Mouse (Mus musculus) kidney, adult 9 months (tissue): ENCODE measurements around the gene Gm45785.
"Not testable (repeated sequence)": the region's sequence is repeated elsewhere in the genome, so short reads cannot be mapped to it uniquely, and the experiment has no call there.

Experiments
- DNase-seq: peaks from one replicate; pipeline ENCODE4 v3.0.0; 2022

Gene Gm45785

DNA sequence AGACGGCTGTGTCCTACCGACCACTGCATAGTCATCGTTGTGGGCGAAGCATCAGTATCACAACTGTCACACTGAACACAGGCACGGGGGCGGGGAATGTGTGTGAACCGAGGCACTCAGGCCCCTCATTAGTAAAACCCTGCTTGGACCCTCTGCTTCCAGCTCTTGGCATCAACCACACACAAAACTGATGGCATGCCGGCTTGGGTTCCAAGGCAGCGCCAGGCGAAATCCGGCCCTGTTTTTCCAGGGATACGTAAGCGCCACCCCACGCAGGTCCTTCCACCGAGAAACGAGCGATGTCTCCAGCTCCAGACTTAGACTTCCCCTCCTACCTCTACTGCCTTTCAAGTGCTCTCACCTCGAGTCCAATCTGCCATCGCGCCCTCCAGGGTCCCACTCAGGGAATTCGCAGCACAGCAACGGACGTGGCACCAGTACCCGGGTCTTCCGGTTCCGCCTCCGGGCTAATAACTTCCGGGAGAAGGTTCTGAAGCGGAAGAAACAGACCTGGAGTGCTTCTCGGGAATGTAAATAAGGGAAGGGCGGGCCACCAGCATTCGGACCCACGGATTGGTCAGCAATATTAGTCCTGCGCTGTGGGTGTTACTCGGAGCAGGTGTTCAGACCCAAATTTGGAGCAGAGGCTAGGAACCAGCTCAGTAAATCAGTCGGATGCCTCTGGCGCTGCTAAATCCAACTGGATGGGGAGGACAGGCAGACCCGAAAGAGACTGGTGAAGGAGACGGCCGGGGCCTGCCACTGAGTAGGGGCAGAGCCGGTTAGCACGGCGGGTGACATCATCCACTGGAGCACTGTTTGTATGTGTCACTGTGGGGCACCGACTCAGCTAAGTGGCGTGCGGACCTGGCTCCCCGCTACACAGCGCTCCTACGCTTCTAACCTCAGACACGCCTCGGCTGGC lies at the start of gene Gm45785:
Gene Gm45785 (minus strand): TSS at position 472 of the 925 bp plus-strand sequence.
- peak; percentile 95 for DNase-seq

DNA sequence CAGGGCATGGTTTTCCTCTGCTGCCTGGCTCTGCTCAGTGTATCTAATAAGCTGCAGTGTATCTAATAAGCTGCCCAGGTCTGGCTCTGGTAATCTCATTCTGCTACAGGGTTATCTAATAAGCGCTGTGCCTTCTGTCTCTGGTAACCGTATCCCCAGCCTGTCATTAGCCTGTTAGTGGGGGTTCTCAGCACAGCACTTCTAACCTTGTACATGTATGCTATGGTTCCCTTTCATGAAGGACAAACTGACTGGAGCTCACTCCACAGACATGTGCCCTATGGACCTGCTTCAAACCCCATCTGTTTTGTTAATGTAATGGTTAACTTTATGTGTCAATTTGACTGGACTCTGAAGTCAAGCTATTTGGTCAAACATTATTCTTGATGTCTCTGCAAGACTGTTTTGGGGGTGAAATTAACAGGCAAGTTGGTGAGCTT lies 49.5 kb upstream of the Gm45785 start:
- DNase-seq = peak; percentile 88

DNA sequence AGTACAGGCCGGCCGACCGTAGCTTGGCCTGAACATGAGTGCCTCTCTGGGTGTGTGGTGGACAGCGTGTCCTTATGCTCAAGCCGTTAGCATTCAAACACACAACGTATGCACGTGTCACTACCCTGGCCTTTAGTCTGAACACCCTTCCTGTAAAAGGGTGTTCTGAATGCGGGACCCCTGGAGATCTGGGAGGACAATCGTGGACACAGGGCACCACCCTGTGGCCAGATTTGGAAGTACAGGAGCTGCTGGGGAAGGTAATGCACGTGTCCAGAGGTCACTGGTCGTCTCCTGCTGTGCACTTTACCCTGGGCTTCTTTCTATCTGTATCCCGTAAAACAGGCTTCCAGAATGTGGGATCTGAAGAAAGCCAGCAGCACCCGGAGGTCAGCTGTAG lies 47.1 kb upstream of the Gm45785 start:
- DNase-seq = peak; percentile 90

DNA sequence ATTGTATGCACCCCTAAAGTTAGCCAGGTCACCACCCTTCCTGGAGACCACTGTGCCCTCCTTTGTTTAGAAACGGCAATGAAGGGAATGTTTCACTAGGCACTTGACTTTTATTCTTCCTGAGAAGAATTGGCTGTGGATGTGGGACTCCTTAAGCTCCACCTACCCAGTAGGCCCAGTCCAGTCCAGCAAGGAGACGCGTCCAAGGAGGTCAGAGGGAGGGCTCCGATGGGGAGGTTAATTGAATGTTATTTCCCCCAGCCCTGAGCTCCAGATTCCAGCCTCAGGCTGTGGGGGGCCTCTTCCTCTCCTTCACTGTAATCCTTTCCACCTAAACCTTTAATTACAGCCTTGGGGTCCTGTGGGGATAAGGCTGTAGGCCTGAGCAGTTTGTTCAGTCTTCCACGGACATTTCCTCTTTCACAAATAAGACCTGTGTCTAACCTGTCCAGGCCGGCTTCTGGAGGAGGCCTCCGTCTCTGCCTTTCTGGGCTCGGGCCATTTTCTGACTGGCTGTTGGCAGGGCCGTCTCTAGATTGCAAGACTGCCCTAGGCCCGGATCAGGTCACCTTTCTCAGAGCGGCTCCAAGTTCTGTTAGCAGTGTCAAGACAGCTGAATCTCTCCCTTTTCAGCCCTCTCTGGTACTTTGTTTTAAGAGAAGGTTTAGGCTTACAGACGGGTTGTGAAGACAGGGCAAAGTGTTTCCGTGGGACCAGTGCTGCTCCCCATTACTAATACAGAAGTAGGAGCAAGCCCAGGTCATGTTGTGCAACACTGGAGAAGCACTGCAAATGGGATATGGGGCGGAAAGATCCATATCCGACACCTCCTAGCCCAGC lies 46.1 kb upstream of the Gm45785 start:
- DNase-seq = no peak

DNA sequence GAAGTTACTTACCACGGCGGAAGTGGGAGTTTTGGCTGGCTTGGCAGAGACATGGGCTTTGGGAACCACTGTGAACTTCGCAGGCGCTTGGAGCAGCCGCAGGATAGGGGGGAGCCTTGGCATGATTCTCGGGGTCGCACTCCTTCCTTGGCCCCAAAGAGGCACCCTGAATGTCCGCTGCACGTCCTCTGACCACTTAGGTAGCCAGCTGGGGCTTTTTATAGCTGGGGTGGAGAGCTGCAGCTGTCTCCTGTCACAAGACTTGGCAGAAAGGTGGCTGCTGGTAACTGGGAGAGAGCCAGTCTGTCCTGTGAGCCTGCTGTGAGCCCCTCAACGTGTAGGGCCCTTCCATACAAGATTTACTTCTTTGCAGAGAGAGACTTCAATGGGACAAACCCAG lies 44.1 kb upstream of the Gm45785 start, which contains the start of gene Cox8b:
Gene Cox8b (minus strand): TSS at position 227 of the 400 bp plus-strand sequence.
- DNase-seq = no peak

DNA sequence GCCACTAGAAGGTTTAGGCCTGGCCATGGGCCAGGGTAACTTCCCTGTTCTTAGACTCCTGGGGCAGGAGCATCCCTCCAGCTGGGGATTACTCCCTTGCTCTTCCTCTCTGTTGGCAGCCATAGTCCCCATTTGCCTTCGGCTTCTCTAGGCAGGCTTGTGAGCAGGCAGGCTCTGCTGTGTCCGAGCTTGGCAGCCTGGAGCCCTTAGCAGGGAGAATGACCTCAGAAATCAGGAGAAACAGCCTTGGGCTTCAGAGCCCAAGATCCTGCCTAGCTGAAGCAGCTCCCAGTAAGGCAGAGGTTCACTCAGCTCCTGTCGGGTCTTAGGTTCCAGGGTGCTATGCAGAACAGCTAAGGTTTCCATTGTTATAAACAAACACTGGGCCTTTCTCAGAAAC lies 43.0 kb upstream of the Gm45785 start:
- DNase-seq = no peak

DNA sequence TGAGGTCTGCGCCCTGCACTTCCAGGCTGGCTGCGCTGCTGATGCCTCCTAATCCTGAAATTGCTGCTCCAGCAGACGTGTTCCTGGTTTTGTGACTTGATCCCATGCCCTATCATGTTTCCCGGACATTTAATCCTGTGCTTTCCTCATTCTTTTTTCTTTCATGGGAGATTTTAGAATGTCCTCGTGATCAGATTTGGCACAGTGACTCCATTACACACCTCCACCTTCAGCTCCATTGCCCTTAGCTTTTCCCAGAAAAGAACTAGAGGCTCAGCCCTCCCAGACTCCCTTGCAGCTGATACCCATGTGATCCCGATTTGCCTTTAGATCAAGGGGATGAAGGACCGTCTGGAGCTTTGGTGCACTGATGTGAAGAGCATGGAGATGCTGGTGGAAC lies 41.7 kb upstream of the Gm45785 start:
- DNase-seq = no peak

DNA sequence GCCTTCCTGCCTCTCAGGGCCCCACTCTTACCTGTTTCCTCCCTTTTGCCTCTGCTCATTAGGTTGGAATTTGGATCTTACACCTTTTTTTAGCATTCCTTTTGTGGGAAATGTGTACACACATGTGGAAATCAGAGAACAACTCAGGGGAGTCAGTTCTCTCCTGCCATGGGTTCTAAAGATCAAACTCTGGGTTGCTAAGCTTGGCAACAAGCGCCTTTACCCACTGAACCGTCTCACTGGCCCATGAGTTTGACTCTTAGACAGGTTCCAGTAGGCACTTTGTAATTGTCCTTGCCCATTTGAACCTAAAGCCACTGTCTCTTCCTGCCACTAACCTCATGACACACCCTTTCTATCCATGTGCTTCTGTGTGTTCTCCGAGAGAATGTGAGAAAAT lies 38.5 kb upstream of the Gm45785 start:
- peak; percentile 58 for DNase-seq

DNA sequence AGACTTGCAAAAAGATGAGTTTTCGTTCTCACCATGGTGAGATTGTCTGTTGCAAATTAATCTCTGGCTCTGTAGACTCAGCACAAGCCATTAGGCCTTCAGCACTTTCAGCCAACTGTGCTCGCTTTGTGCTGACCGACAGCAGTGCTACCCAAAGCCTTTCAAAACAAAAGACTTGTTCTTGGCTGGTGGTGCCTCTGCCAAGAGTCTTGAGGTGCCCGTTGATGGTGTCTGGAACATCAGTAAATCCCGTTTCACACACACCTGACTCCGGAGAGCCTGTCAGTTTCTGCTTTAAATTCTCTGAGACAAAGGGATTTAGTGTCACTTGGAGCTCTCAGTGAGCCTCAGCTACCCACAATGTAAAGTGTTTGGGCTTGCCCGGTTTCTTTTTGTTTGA lies 37.9 kb upstream of the Gm45785 start:
- no peak for DNase-seq

DNA sequence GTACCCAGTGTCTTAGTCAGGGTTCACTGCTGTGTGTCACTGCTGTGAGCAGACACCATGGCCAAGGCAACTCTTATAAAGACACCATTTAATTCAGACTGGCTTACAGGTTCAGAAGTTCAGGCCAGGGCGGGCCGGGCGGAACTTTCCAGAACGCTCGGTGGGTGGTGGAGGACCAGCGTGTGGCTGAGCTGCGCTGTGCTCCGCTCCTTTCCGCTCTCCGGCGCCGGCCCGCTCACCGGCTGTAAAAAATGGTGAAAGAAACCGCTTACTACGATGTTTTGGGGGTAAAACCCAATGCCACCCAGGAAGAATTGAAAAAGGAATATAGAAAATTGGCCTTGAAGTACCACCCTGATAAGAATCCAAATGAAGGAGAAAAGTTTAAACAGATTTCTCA lies 34.5 kb upstream of the Gm45785 start:
- DNase-seq = not testable (repeated sequence)

DNA sequence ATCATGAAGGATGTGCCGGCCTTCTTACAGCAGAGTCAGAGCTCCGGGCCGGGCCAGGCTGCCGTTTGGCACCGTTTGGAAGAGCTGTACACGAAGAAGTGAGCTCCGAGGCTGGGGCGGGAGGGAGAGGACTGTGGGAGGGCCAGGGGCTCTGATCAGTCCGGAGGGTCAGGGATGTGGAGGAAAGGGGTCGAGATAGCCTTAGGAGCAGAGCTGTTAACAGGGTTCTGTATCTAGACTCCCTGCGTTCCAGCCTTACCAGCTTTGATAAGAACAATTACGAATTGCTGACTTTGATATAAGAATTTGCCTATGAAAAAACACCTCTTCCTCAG lies 26.3 kb upstream of the Gm45785 start:
- no peak for DNase-seq

DNA sequence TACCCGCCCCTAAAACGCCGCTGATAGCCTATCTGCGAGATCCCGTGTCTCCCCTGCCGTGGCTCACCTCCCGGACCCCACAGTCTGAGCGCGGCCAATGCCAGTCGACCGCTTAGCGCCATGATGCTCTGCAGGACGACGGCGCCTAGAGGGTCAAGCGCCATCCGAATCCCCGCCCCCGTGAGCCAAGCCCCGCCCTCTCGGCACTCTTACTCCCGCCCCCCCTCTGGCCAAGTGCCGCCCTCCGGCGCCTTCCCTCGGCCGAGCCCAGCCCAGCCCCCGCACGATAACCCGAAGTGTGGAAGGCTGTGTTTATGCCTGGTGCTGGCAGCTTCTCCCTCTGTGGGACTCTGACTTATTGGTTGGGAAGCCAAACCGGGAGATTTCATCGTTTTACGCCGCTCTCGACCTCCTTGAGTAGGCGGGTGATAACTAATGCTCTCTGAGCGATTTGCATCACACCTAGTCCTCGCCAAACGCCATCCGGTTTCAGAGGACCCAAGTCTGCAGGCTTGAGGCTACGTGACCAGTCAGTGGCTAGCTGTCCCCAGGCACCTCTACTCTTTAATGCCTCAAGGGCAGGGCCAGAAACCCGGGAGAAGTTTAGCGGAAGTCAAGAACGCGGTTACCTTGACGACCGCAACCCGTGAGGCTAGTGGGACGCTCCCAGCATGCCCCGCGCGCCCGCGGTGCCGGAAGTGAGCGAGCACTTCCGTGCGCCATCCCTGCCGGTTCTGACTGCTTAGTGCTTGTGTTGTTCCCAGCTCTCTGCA lies 25.8 kb upstream of the Gm45785 start, which contains the start of the genes Psmd13 and Sirt3:
Gene Psmd13 (plus strand): TSS at position 273 of the 773 bp plus-strand sequence.
Gene Sirt3 (minus strand): TSS at position 614 of the 773 bp plus-strand sequence.
- DNase-seq = peak; percentile 95

DNA sequence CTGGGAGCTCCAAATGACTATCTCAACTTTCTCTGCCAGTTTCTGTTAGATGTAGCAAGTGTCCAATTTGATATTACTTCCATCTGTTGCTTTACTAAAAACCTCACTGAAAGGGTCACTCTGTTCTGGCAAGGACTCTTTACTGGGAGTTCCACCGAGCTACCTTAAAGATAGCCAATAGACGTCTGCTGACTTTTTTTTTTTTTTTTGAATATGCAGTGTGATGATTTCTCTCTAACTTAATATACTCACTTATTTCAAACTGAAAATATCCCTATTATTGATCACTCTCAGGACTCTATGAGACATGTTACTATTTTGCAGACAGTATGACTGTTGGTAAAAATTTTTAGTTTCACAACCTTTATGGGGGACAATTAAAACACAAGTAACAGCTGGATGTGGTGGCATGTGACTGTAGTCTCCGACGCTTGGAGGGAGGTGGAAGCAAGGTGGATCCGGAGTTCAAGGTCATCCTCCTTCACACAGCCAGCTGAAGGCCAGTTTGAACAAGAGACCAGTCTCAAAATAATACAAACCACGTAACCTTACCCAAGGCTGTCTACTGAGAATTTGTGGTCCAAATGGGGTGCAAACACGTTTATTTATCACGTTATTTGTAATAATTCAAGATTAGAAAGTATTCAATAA lies 24.9 kb upstream of the Gm45785 start:
- peak; percentile 66 for DNase-seq

DNA sequence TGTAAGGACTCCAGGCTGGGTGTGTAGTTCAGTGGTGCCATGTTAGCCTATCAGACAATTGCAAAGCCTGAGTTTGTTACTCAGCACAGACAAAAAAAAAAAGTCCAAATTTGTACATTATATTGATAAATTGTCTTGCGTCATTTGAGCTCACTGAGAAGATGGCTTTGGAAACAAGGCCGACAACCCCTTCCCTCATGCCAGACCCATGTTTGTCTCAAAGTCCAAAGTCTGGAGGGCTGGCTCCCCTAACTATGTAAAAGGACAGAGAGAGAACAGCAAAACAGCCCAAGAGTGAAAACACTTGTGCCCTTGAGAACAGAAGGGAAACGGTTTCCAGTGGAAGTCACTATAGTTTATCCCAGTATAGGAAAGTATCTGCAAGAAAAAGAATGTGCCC lies 24.3 kb upstream of the Gm45785 start:
- DNase-seq = peak; percentile 83

DNA sequence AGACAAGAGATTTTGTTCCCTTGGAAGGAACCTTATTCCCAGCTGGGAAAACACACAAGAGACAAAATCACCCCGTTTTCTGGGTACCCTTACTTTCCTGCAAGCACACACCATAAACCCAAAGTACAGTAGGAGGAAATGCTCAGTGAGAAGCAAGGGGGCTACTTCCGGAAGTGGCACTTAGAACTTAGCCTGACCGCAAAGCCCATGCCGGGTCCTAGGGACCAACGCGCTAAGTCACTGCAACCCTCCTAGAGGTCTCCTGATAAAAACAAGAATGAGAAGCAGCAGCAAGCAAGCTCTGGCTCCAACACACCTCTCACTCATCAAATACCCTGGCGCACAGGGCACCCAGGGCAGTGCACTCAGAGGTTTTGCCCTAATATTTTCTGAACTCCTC lies 23.2 kb upstream of the Gm45785 start:
- DNase-seq = no peak

DNA sequence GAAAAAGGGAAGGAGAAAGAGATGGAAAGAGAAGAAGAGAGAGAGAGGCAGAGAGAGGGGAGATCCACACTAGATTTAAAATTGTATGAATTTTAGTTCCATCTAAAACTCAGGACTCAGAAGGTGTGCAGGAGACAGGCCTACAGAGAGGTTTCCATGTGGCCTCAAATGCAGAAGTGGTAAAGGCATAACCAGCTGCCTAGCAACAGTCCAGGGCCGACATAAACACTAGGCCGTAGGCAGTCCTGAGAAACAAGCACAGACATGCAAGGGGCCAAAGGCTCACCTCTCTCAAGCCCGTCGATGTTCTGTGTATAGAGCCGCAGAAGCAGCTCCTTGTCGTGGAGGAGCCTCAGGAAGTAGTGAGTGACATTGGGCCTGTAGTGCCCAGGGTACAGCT lies 21.2 kb upstream of the Gm45785 start:
- no peak for DNase-seq

DNA sequence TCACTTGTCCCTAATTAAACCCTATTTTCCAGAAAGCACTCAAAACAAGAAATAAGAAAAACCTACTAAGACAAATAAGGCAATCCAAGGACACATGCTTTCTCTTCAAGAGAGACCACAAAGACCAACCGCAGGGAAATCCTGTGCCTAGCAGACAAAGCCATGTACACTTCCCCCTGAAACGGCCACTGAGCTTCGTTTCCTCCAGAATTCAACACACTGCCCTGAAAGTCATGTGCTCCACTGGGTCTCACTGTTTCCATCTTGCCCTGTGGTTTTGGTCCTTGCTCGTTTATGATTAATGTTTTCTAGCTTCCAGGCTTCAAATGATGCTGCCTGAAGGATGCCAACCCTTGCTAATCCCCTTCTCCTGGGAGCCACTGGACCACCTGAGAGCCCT lies 18.1 kb upstream of the Gm45785 start:
- DNase-seq = no peak

DNA sequence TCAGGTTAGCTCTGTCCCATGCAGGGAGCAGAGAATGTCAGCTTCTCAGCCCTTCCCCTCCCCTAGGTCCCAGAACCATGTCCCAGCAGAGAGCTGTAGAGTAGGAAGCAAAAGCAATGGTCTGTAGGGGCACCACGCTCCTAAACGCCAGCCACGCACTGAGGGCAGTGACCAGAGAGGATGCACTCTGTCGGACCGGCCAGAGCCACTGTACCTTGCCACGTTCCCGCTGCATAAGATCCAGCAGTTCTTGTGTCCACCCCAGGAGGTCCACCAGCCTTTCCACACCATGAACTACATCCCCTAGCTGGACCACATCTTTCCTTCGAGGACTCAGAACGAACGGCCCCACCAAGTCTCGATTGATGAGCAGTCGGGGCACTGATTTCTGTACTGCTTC lies 8.6 kb upstream of the Gm45785 start:
- no peak for DNase-seq

DNA sequence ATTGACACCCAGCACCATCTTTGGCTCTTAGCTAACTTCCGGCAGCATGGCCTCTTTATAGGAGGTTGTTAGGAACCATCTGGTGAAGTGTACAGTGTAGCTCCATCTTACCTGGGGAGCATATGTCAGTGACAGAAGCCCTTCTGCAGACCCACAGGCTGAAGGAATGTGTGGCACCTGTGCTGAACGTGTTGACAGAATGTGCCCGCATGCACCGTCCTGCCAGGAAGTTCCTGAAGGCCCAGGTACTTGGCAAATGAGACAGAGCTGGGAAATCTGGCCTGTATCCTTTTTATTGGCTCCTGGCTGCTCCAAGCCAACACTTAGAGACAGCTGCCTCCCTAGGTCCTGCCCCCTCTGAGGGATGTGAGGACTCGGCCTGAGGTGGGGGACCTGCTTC lies 4.6 kb upstream of the Gm45785 start:
- no peak for DNase-seq

DNA sequence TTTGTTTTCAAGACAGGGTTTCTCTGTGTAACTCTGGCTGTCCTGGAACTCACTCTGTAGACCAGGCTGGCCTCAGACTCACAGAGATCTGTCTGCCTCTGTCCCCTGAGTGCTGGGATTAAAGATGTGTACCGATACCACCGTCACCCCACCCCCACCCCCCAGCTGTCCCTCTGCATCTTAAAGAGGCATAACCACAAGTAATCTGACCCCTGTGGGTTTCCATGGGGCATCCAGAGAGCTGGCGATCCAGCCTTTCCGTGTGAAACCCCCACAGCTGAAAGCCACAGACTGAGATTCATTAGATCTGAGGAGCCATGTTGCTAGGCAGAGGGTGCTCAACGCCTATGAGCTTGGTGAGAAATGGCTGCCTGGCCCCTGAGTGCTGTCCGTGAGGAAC lies 3.9 kb upstream of the Gm45785 start:
- no peak for DNase-seq

DNA sequence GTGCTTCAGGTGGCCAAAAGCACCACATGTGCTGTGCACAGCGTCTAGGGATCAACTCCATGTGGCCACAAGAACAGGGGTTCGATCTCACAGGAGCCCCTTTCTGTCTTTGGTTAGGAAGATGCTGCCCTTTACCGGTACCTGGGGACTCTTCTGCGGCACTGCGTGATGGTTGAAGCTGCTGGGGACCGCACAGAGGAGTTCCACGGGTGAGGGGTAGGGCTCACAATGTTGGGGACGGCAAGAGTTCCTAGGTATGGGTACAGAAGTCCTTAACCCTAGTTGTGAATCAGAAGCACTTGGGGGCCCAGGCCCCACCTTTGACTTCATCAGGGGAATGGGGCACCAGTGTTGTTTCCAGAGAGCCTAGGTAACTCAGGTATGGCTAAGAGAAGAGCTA lies 2.6 kb upstream of the Gm45785 start:
- no peak for DNase-seq
